Mouse (Mus musculus): ENCODE measurements around the gene Cenpo. TPM values are rescaled to one million over a fixed set of nuclear protein-coding genes. Genes with fewer than 3 reads are reported as not detected.

The Cenpo gene
- polyA plus RNA-seq, 2 experiments from 2014 or later: 22.5 to 36.8 TPM

DNA sequence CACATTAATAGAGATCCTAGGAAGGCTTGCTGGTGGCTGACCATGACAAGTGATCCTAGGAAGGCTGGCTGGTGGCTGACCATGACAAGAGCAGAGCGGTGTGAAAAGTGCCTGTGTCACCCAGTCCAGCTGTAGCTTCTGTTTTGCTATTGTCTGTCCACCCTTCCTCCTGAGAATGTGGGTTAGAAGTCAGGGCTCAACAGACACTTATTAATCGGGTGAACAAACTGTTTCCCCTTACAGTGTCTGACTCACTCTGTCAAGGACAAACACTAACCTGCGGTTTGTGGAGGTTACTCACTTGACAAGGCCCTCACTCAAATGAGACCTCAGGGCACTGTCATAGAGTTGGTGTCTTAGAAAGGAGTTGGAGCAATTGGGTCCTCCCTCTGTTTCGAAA is 35.4 kb downstream of the Cenpo start:
- no peak for ATAC-seq

GRCm38 (mm10) chr12:4194643-4195042 is 39.5 kb downstream of the Cenpo start:
- no peak for ATAC-seq

DNA sequence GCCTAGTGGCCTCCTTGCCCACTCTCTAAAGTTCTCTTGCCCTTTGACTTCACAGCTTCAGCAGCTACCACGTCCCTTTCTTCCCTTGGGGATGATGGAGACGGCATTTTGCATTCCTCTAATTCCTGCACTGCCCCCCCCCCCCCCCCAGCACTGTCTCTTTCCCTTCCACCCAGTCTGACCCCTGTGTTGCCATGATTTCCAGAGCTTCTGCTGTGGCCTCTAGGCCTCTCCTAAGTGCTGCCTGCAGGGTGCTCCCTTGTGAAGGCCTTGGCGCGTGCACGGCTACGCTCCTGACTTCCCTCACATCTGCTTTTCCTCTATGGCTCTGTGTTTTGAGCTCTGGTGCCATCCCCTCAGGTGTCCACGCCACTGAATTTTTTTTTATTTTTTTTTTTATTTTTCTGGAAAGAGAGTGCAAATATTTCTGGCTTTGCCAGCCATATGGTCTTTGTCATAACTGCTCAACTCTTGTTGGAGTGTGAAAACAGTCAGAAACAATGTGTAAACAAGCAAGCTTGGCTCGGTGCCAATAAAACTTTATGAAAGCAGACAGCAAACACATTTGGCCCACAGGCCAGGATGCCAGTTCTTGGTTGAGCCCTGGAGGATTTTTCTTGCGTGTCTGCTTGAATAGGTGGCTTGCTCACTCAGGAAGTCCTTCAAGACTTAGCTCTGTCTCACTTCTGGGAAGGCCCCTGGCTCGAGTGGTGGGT is 40.9 kb downstream of the Cenpo start:
- ATAC-seq: no peak

DNA sequence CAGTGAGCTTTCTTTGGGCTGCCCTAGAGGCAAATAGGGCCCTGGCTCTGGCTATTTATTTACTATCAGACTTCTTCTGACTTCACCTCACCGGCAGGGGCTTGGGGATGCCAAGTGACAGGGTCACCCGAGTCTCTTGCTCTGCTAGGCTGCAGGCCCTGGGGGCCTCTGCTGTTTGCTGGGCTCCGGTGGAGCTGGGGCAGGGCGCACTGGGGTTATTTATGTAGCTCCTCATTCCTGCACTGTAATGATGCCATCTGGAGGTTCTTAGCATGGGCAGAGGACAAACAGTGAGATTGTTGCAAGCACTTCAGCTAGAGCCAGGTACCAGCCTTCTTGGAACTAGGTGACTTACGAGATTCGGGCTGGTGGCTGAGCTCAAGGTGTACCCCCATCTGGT is 41.6 kb downstream of the Cenpo start:
- no peak for ATAC-seq

GRCm38 (mm10) chr12:4189060-4189447 is 45.0 kb downstream of the Cenpo start:
- ATAC-seq: no peak

DNA sequence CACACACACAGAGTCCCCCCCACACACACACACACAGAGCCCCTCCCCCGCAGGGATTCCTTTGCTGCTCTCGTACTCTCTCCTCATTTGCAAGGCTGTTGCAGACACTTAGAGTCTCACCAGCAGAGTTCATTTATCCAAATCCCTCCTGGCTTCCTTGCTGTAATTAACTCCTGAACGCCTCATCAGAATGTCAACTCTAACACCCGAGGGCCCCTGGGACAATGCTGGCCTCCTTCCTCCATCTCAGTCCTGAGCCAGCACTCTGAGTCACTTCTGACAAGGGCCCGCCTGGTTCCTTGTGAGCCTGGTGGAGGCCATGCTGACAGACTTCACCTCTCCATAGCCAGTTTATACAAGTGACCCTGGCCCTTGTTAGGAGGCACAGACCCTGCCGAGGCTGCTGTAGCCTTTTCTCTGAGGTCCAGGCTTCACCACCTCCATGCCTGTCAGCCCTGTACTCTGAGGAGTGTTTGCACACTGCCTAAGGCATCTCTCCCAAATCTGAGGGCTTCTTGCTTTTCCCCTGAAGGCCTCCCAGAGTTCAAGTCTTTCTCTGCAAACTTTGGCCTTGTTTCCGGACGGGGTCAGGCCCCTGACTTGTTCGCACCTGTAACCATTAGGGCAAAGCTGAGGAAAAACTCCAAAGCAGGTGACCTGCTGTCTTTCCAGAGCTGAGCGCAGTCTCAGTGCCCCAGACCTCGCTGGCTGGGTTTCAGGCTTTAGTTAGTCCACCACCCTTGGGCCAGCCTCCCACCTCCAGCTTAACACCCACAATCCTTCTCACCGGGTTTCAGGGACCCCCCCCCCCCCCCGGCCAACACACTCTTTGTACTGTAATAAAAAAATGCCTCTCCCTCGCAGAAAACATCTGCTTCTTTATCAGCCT is 45.7 kb downstream of the Cenpo start:
- ATAC-seq: no peak

- no peak for ATAC-seq
These were observed 49.4 kb downstream of the Cenpo start for GRCm38 (mm10) chr12:4184648-4185047.

- no peak for ATAC-seq
These were observed 53.6 kb downstream of the Cenpo start for GRCm38 (mm10) chr12:4180507-4180906.

DNA sequence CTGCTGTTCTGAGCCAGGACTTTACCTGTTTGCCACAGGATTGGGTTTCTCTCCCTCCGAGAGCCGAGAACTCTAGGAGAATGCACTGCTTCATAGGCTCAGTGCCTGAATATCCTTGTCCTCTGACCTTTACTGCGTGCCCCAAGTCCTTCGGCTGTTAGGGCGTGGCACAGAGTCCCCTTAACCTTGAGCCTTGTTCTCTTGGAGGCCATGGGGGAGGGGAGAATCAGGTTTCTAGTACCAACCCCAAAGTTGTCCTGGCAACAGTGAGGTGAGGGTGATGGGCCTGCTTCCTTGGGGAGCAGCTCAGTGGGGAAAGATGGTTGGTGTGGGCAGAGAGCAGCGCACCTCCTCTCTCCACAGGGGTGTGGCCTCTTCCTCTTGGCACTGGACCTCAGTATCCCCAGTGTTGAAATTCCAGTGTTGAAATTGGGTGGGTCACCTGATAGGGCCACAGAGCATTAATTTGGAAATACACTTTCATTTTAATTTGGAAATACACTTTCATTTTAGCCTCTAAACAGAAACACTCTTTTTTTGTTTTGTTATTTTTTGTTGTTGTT is 54.3 kb downstream of the Cenpo start:
- no peak for ATAC-seq

- ATAC-seq: no peak
These were observed 55.3 kb downstream of the Cenpo start for GRCm38 (mm10) chr12:4178839-4179238.

- no peak for ATAC-seq
These were observed 60.8 kb downstream of the Cenpo start for GRCm38 (mm10) chr12:4173108-4173790.

DNA sequence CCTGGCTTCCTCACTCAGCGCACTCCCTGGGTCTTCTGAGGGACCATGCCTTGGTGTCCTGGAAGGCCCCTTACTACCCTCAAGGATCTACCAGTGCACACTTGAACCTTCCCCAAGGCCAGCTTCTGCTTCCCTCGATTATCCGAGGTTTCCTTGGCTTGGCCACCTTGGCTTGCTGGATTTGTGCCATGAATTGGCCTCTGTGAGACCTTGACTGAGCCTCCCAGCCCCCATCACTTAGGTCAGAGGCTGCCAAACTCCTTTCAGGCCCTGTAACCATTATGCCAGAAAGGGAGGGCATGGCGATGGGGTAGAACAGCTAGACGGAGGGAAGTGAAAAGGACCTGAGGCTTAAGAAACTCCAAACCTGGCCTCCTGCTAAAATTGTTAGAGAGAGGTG is 64.5 kb downstream of the Cenpo start:
- ATAC-seq: no peak

DNA sequence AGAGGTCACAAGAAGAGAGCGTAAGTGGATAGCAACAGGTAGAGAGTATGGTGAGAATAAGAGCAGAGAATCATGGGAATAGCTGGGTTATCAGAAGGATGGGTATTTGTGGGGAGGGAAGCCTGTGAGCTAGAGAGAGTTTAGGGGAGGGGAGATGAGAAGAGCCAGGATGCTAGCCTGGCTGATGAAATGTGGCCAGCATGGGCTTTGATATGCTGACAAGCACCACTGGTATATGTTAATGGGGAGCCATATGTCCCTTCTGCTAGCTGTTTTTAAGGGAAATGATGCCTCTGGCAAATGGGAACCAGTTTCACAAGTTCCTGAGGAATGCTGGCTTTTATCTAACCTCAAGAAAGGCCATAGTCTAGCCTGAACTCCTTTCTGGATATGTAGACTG is 65.0 kb downstream of the Cenpo start:
- no peak for ATAC-seq

GRCm38 (mm10) chr12:4166970-4167369 is 67.1 kb downstream of the Cenpo start:
- no peak for ATAC-seq

DNA sequence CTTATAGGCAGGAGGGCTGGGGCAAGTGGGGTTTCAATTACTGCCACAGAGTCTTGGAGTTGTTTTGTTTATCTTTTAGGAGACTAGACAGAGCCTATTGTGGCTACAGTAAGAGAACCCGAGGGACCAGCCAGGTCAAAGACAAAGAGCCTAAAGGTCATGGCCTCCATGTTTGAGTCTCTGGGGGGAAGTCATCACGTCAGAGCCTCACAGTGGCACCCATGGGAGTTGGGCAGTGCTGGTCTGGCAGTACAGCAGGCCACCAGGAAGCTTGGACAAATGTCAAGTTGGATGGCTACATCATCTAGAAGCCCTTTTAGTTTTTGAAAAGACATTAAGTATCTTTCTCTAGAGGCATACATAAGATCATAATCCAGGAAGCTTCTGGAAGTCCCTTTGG is 71.2 kb downstream of the Cenpo start:
- ATAC-seq: no peak

DNA sequence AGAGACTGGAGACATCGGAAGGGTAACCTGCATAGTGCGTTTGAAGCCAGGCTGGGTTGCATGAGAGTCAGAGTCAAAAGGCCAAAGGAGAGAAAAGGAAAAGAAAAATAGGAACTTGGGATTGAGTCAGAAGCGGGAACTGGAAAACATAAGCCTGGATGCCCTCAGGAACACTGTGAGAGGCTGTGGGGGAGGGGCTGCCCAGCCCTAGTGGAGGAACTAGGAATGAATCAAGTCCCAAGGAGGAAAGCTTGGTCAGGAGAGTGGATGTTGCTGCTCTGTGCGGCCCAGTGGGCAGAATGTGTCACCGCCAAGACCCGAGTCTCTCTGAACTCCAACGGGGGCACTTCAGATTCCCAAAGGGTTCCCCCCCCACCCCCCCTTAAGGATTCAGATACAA is 73.8 kb downstream of the Cenpo start:
- no peak for ATAC-seq

GRCm38 (mm10) chr12:4158868-4159632 is 75.0 kb downstream of the Cenpo start:
- ATAC-seq: no peak

- no peak for ATAC-seq
These were observed 75.9 kb downstream of the Cenpo start for GRCm38 (mm10) chr12:4158179-4158578.

GRCm38 (mm10) chr12:4157466-4157865 is 76.6 kb downstream of the Cenpo start:
- no peak for ATAC-seq

DNA sequence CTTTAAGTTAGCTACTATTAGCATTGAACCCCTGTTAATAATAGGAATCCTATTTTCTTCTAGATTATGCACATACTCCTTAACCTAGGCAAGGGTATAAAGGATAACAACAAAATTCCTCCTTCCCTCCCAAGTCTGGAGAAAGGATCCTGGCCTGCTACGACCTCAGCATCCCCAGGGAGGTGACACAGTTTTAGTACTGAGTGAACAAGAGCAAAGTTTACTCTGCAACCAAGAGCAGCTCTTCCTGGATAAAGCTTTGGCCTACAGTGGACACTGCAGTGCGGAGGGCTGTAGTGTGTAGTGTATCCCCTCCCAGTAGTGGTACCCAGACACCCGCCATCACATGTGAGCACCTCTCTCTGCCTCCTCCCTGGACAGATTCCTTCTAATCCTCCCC is 82.1 kb downstream of the Cenpo start:
- ATAC-seq: no peak

DNA sequence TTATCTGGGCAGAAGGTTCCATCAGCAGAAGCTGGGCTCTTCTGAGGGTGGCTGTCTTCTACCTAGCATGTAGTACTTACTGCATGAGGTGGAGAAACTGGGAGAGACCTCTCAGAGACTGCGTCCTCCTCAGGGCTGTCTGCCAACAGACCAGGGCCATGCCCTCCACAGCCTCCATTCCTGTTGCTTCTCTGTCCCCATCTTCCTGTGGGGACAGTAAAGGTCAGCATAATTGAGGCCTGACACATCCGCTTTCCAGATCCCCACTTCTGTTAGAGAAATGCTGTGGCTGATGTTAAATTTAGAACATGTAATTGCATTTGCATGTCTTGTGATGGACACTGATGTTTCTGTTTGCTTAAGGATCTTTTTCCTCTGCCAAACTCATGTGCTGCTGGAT is 83.2 kb downstream of the Cenpo start:
- no peak for ATAC-seq
